Mouse (Mus musculus) MEL (cell line): ENCODE measurements around the gene Hoxc9. TPM values are rescaled to one million over a fixed set of nuclear protein-coding genes. Genes with fewer than 3 reads are reported as not detected.

Experiments
- DNase-seq: peaks from one replicate; pipeline ENCODE4 v3.0.0; 2011; ENCODE audit warnings: low read depth, low spot score
- H3K27ac ChIP-seq: 2 replicates; pipeline ENCODE4 v1.5.1; 2012; ENCODE audit warnings: low read depth, mild to moderate bottlenecking, control low read depth, low read length, moderate library complexity; ENCODE audit not compliant: control insufficient read depth
- H3K27me3 ChIP-seq, 2 experiments: fragments of 150-350 bp in 1 of 2; sonication (generic) in 1 of 2; 2 replicates each; pipeline ENCODE4 v1.6.1; 2012; ENCODE audit warnings: low read length in 2 of 2, mild to moderate bottlenecking in 2 of 2, improper control_type of control experiment in 1 of 2, moderate library complexity in 1 of 2; ENCODE audit not compliant: insufficient read depth in 2 of 2, control insufficient read depth in 1 of 2
- H3K36me3 ChIP-seq, 2 experiments: 2 replicates each; pipeline ENCODE4 v1.6.1; 2012 to 2014; ENCODE audit warnings: low read length in 2 of 2, improper control_type of control experiment in 1 of 2, inconsistent platforms in 1 of 2, mild to moderate bottlenecking in 1 of 2; ENCODE audit not compliant: insufficient read depth in 2 of 2, control insufficient read depth in 1 of 2
- H3K4me1 ChIP-seq, 2 experiments: fragments of 150-350 bp in 1 of 2; sonication (generic) in 1 of 2; 2 replicates each; pipeline ENCODE4 v1.6.1; 2012; ENCODE audit warnings: low read length in 2 of 2, improper control_type of control experiment in 1 of 2, mild to moderate bottlenecking in 1 of 2; ENCODE audit not compliant: insufficient read depth in 2 of 2, control insufficient read depth in 1 of 2
- H3K4me3 ChIP-seq, 2 experiments: fragments of 150-350 bp in 1 of 2; sonication (generic) in 1 of 2; 2 replicates each; pipeline ENCODE4 v1.5.1; 2012; ENCODE audit warnings: low read depth in 2 of 2, low read length in 2 of 2, mild to moderate bottlenecking in 2 of 2, moderate library complexity in 2 of 2, control low read depth in 1 of 2, improper control_type of control experiment in 1 of 2; ENCODE audit not compliant: control insufficient read depth in 1 of 2, insufficient read depth in 1 of 2
- H3K79me2 ChIP-seq: 2 replicates; pipeline ENCODE4 v1.6.1; 2012; ENCODE audit warnings: mild to moderate bottlenecking, low read length, moderate library complexity; ENCODE audit not compliant: control insufficient read depth, poor library complexity, insufficient read depth
- H3K9ac ChIP-seq: 2 replicates; pipeline ENCODE4 v1.6.1; 2012; ENCODE audit warnings: low read depth, mild to moderate bottlenecking, control low read depth, low read length, moderate library complexity; ENCODE audit not compliant: control insufficient read depth, poor library complexity, severe bottlenecking
- H3K9me3 ChIP-seq: fragments of 150-350 bp; sonication (generic); replicated peaks from 2 replicates; pipeline ENCODE4 v1.6.1; 2012; ENCODE audit warnings: mild to moderate bottlenecking, low read length, improper control_type of control experiment, moderate library complexity; ENCODE audit not compliant: insufficient read depth
- BHLHE40 ChIP-seq: IDR thresholded peaks from 2 replicates; pipeline ENCODE4 v1.6.1; 2012; ENCODE audit warnings: low read depth, mild to moderate bottlenecking, inconsistent platforms, low read length, improper control_type of control experiment, borderline replicate concordance
- EP300 ChIP-seq, 2 experiments: IDR thresholded peaks; 2 replicates each; pipeline ENCODE4 v1.6.1; 2011; ENCODE audit warnings: improper control_type of control experiment in 2 of 2, low read length in 2 of 2, low read depth in 1 of 2, mild to moderate bottlenecking in 1 of 2
- ETS1 ChIP-seq: IDR thresholded peaks from 2 replicates; pipeline ENCODE4 v1.6.1; 2012; ENCODE audit warnings: low read depth, mild to moderate bottlenecking, inconsistent platforms, low read length, improper control_type of control experiment, moderate library complexity
- GABPA ChIP-seq: IDR thresholded peaks from 2 replicates; pipeline ENCODE4 v1.6.1; 2012; ENCODE audit warnings: low read depth, mild to moderate bottlenecking, inconsistent platforms, low read length, improper control_type of control experiment, moderate library complexity
- GATA1 ChIP-seq: IDR thresholded peaks from 2 replicates; pipeline ENCODE4 v1.6.1; 2011; ENCODE audit warnings: low read depth, low read length, improper control_type of control experiment
- JUND ChIP-seq: IDR thresholded peaks from 2 replicates; pipeline ENCODE4 v1.6.1; 2011; ENCODE audit warnings: low read depth, mild to moderate bottlenecking, improper control_type of control experiment, low read length
- KAT2A ChIP-seq: conservative IDR thresholded peaks from 2 replicates; pipeline ENCODE4 v1.6.1; 2012; ENCODE audit warnings: low read depth, low read length, improper control_type of control experiment, inconsistent platforms
- MAZ ChIP-seq: IDR thresholded peaks from 2 replicates; pipeline ENCODE4 v1.6.1; 2012; ENCODE audit warnings: low read depth, mild to moderate bottlenecking, inconsistent platforms, low read length, improper control_type of control experiment
- MYB ChIP-seq: IDR thresholded peaks from 2 replicates; pipeline ENCODE4 v1.6.1; 2011; ENCODE audit warnings: mild to moderate bottlenecking, low read depth, low read length, improper control_type of control experiment
- NRF1 ChIP-seq: IDR thresholded peaks from 2 replicates; pipeline ENCODE4 v1.6.1; 2014; ENCODE audit warnings: low read depth, mild to moderate bottlenecking, inconsistent platforms, low read length, improper control_type of control experiment, moderate library complexity; ENCODE audit not compliant: poor library complexity, insufficient read depth, severe bottlenecking
- POLR2A ChIP-seq, 2 experiments: IDR thresholded peaks; 2 replicates each; pipeline ENCODE4 v1.6.1; 2011 to 2012; ENCODE audit warnings: low read length in 2 of 2, mild to moderate bottlenecking in 2 of 2, control low read depth in 1 of 2, improper control_type of control experiment in 1 of 2, low read depth in 1 of 2, moderate library complexity in 1 of 2; ENCODE audit not compliant: control insufficient read depth in 1 of 2, insufficient read depth in 1 of 2, poor library complexity in 1 of 2
- POLR2AphosphoS2 ChIP-seq: IDR thresholded peaks from 2 replicates; pipeline ENCODE4 v1.6.1; 2011; ENCODE audit warnings: low read length, improper control_type of control experiment
- RCOR1 ChIP-seq: IDR thresholded peaks from 2 replicates; pipeline ENCODE4 v1.6.1; 2012; ENCODE audit warnings: low read depth, mild to moderate bottlenecking, inconsistent platforms, low read length, improper control_type of control experiment
- SIN3A ChIP-seq: IDR thresholded peaks from 2 replicates; pipeline ENCODE4 v1.6.1; 2012; ENCODE audit warnings: low read length, improper control_type of control experiment, inconsistent platforms
- TAL1 ChIP-seq: IDR thresholded peaks from 2 replicates; pipeline ENCODE4 v1.6.1; 2012; ENCODE audit warnings: mild to moderate bottlenecking, inconsistent platforms, low read length, moderate library complexity, mixed read lengths
- TBP ChIP-seq: IDR thresholded peaks from 2 replicates; pipeline ENCODE4 v1.8.0; 2011; ENCODE audit warnings: low read depth, low read length, improper control_type of control experiment
- TCF12 ChIP-seq: IDR thresholded peaks from 2 replicates; pipeline ENCODE4 v1.6.1; 2014; ENCODE audit warnings: low read depth, mild to moderate bottlenecking, inconsistent platforms, low read length, improper control_type of control experiment, moderate library complexity
- UBTF ChIP-seq: IDR thresholded peaks from 2 replicates; pipeline ENCODE4 v1.6.1; 2012; ENCODE audit warnings: low read depth, mild to moderate bottlenecking, inconsistent platforms, low read length, improper control_type of control experiment, moderate library complexity, borderline replicate concordance; ENCODE audit not compliant: insufficient read depth
- ZKSCAN1 ChIP-seq: IDR thresholded peaks from 2 replicates; pipeline ENCODE4 v1.6.1; 2012; ENCODE audit warnings: low read depth, mild to moderate bottlenecking, inconsistent platforms, low read length, improper control_type of control experiment, moderate library complexity
- ZNF384 ChIP-seq: IDR thresholded peaks from 2 replicates; pipeline ENCODE4 v1.6.1; 2012; ENCODE audit warnings: low read depth, mild to moderate bottlenecking, inconsistent platforms, low read length, improper control_type of control experiment
- polyA plus RNA-seq, 2 experiments: library from polyadenylated mRNA; stranded (reverse) in 1 of 2; unstranded in 1 of 2; fragments of >175 nt in 1 of 2; fragments of >200 nt in 1 of 2; gene quantifications; 2 replicates each; pipeline versions ENCODE4 v1.2.1 to v1.2.4; 2012; ENCODE audit warnings: low replicate concordance in 2 of 2, low read depth in 1 of 2; ENCODE audit not compliant: insufficient read length in 2 of 2, insufficient read depth in 1 of 2, missing spikeins in 1 of 2
- total RNA-seq: library from RNA; depleted of rRNA; stranded (reverse); fragments of 300-350 nt; gene quantifications from 2 replicates; pipeline ENCODE4 v1.2.3, GENCODE M21; 2012

Hoxc9 gene
- total and polyA plus RNA-seq, 3 experiments, result 4.1 to 400 (median 9.5) TPM

GRCm38 (mm10) chr15:102936279-102936972, 39.8 kb upstream of the Hoxc9 start, which contains the start of gene Hoxc12:
Gene Hoxc12, plus strand, starts transcription at chr15:102936757.
- TF ChIP-seq TBP, result no peak
- no peak for TF ChIP-seq JUND
- TF ChIP-seq ZNF384, result no peak
- no peak for TF ChIP-seq POLR2A (IDR thresholded peaks at IDR 0.05; ENCODE audit: control insufficient read depth in 1 of 2, insufficient read depth in 1 of 2, low read depth in 1 of 2, low read length in 2 of 2, poor library complexity in 1 of 2)
- TF ChIP-seq KAT2A, result no peak
- no peak for TF ChIP-seq UBTF
- TF ChIP-seq EP300 (IDR thresholded peaks at IDR 0.05; ENCODE audit: low read depth in 1 of 2, low read length in 2 of 2), result no peak
- TF ChIP-seq SIN3A, result no peak
- TF ChIP-seq GABPA, result no peak
- TF ChIP-seq NRF1, result no peak
- TF ChIP-seq TAL1, result no peak
- TF ChIP-seq BHLHE40, result no peak
- no peak for TF ChIP-seq MAZ
- TF ChIP-seq MYB, result no peak
- TF ChIP-seq POLR2AphosphoS2, result no peak
- TF ChIP-seq GATA1, result no peak
- TF ChIP-seq TCF12, result no peak
- TF ChIP-seq ETS1, result no peak
- no peak for TF ChIP-seq ZKSCAN1
- Histone ChIP-seq H3K79me2 (no peaks in the 10 kb centered on the region), H3K27me3 (peaks cover 5 to 8% of the 10 kb centered on the region in 2 experiments), H3K27ac (no peak within 1 kb of the TSS), H3K4me3 (no peak within 1 kb of the TSS), H3K36me3 (no peaks in the 10 kb centered on the region), H3K9ac (no peak within 1 kb of the TSS), H3K9me3 (no peaks in the 10 kb centered on the region), H3K4me1 (no peaks in the 10 kb centered on the region)
- DNase-seq, result no peak

- Histone ChIP-seq H3K4me3 (no peak overlapping the region), H3K9me3 (no peaks in the 10 kb centered on the region), H3K27ac (no peak overlapping the region), H3K27me3 (peaks cover 6 to 8% of the 10 kb centered on the region in 2 experiments), H3K79me2 (no peaks in the 10 kb centered on the region), H3K4me1 (no peaks in the 10 kb centered on the region), H3K36me3 (no peaks in the 10 kb centered on the region), H3K9ac (no peak overlapping the region)
- DNase-seq, result no peak
- TF ChIP-seq MYB, result no peak
- no peak for TF ChIP-seq RCOR1
Measured at GRCm38 (mm10) chr15:102937036-102937666, 39.1 kb upstream of the Hoxc9 start.
